ENCODE assay signal across 8 mouse cellular contexts in the genomic region with DNA sequence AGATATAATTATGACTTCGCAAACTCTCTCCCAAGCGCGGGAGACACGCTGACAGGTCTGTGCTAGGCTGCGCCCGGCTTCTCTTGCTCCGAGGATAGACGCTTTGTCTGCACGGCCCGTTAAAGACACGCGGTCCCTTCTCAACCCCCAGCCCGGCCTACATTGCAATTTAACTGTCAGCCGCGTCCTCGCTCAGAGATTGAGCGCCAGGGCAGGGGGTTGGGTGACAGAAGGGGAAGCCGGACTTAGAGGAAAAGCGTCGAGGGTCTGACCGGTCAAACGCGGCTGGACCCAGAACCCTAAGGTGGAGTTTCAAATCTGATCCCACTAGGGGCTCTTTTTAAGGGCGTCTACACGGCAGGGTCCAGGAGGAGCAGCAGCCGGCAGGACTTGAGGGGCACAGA. TPM values are rescaled to one million over a fixed set of nuclear protein-coding genes. Genes with fewer than 3 reads are reported as not detected.
A peak's percentile ranks its signal among the peaks of the same experiment; 100 is the strongest.
DNase-seq lines count a peak whose midpoint lies in the region; ATAC-seq and TF ChIP-seq lines count a peak whose summit lies in the region.

No protein-coding gene starts in this region.

- ATAC-seq in kidney, embryonic 16.5 days (ENCODE audit: low FRiP score, low TSS enrichment), result no peak
- ATAC-seq in hindbrain, embryonic 15.5 days (ENCODE audit: low FRiP score, low read depth), result no peak
- peak; percentile 51; the same call in 1 of the 2 replicates for ATAC-seq in neural tube, embryonic 11.5 days (ENCODE audit: insufficient read depth, low FRiP score, low TSS enrichment)
- no peak for ATAC-seq in erythroblast, adult 5-6 weeks (replicated peaks; ENCODE audit: low FRiP score, poor library complexity, severe bottlenecking)

- H3K27ac ChIP-seq in kidney, embryonic 16.5 days (ENCODE audit: low read length), result no peak overlapping the region
- H3K27ac ChIP-seq in embryonic facial prominence, embryonic 10.5 days (replicated peaks), result peak overlapping the region; percentile 75
- no peak overlapping the region for H3K27ac ChIP-seq in hindbrain, embryonic 15.5 days (replicated peaks)
- peak overlapping the region; percentile 67 for H3K27ac ChIP-seq in neural tube, embryonic 11.5 days (ENCODE audit: low read depth, low read length)
- H3K27ac ChIP-seq in layer of hippocampus, adult 2 months, result no peak overlapping the region

- peaks cover 66% of the 10 kb centered on the region for H3K27me3 ChIP-seq in kidney, embryonic 16.5 days (ENCODE audit: insufficient read depth, low read length)
- peaks cover 77% of the 10 kb centered on the region for H3K27me3 ChIP-seq in embryonic facial prominence, embryonic 10.5 days (replicated peaks; ENCODE audit: low read depth, poor library complexity, severe bottlenecking)
- H3K27me3 ChIP-seq in hindbrain, embryonic 15.5 days, result peaks cover 62% of the 10 kb centered on the region
- peaks cover 19% of the 10 kb centered on the region; the same call in 1 of the 2 replicates for H3K27me3 ChIP-seq in neural tube, embryonic 11.5 days (ENCODE audit: control insufficient read depth, insufficient read depth, low read length)

- peaks cover 54% of the 10 kb centered on the region for H3K4me1 ChIP-seq in kidney, embryonic 16.5 days (ENCODE audit: insufficient read depth, low read length)
- H3K4me1 ChIP-seq in embryonic facial prominence, embryonic 10.5 days, result peaks cover 65% of the 10 kb centered on the region
- peaks cover 45% of the 10 kb centered on the region for H3K4me1 ChIP-seq in hindbrain, embryonic 15.5 days (replicated peaks)
- H3K4me1 ChIP-seq in neural tube, embryonic 11.5 days (ENCODE audit: control insufficient read depth, insufficient read depth, low read length), result peaks cover 46% of the 10 kb centered on the region

- no peak overlapping the region for H3K9ac ChIP-seq in kidney, embryonic 16.5 days (replicated peaks; ENCODE audit: low read length)
- no peak overlapping the region for H3K9ac ChIP-seq in hindbrain, embryonic 15.5 days
- H3K9ac ChIP-seq in neural tube, embryonic 11.5 days (ENCODE audit: low read length), result peak overlapping the region; percentile 44

- no peaks in the 10 kb centered on the region for H3K36me3 ChIP-seq in kidney, embryonic 16.5 days (ENCODE audit: insufficient read depth, low read length)
- no peaks in the 10 kb centered on the region for H3K36me3 ChIP-seq in embryonic facial prominence, embryonic 10.5 days (replicated peaks)
- H3K36me3 ChIP-seq in hindbrain, embryonic 15.5 days, result no peaks in the 10 kb centered on the region
- H3K36me3 ChIP-seq in neural tube, embryonic 11.5 days (ENCODE audit: control insufficient read depth, insufficient read depth, low read length), result no peaks in the 10 kb centered on the region

- WGBS in kidney, embryonic 16.5 days, result 1% methylated on average over 26 of the region's 26 CpGs
- WGBS in embryonic facial prominence, embryonic 10.5 days, result under 1% methylated on average over 26 of the region's 26 CpGs
- WGBS in hindbrain, embryonic 15.5 days, result 1% methylated on average over 26 of the region's 26 CpGs
- under 1% methylated on average over 26 of the region's 26 CpGs for WGBS in neural tube, embryonic 11.5 days

- peak overlapping the region; percentile 2 for H3K4me3 ChIP-seq in kidney, embryonic 16.5 days (ENCODE audit: low read length)
- H3K4me3 ChIP-seq in embryonic facial prominence, embryonic 10.5 days, result peak overlapping the region; percentile 55
- H3K4me3 ChIP-seq in hindbrain, embryonic 15.5 days, result 0 out of 2 replicates have a peak overlapping the region, but pooled peaks have one; percentile 4
- H3K4me3 ChIP-seq in neural tube, embryonic 11.5 days (ENCODE audit: low read depth, low read length), result peak overlapping the region; percentile 6; the same call in 1 of the 2 replicates
- H3K4me3 ChIP-seq in layer of hippocampus, adult 2 months, result no peak overlapping the region

- no peak for TF ChIP-seq CTCF in layer of hippocampus, adult 2 months (conservative IDR thresholded peaks at IDR 0.05)

- DNase-seq in kidney, postnatal 14 days, result no peak
- peak; percentile 73 for DNase-seq in embryonic facial prominence, embryonic 10.5 days (ENCODE audit: low spot score)
- peak; percentile 75 for DNase-seq in neural tube, embryonic 11.5 days (ENCODE audit: low spot score)
- DNase-seq in layer of hippocampus, adult 2 months (ENCODE audit: low spot score in 2 of 2), result no peak
- no peak for DNase-seq in adrenal gland, postnatal 4 days (ENCODE audit: low spot score in 2 of 2)

- peaks cover 3% of the 10 kb centered on the region; the same call in 1 of the 2 replicates for H3K9me3 ChIP-seq in kidney, embryonic 16.5 days (ENCODE audit: low read length)
- H3K9me3 ChIP-seq in embryonic facial prominence, embryonic 10.5 days, result peaks cover 6% of the 10 kb centered on the region
- H3K9me3 ChIP-seq in hindbrain, embryonic 15.5 days, result no peaks in the 10 kb centered on the region
- H3K9me3 ChIP-seq in neural tube, embryonic 11.5 days (ENCODE audit: control insufficient read depth, low read length), result no peaks in the 10 kb centered on the region

- H3K4me2 ChIP-seq in kidney, embryonic 16.5 days (replicated peaks; ENCODE audit: low read depth, low read length), result peak overlapping the region; percentile 14; the same call in 1 of the 2 replicates
- peak overlapping the region; percentile 39 for H3K4me2 ChIP-seq in hindbrain, embryonic 15.5 days
- H3K4me2 ChIP-seq in neural tube, embryonic 11.5 days (ENCODE audit: low read depth), result peak overlapping the region; percentile 35

RNA-seq across cellular contexts. Expression of a gene that starts 6.6 kb away (rescaled TPM):
- polyA plus RNA-seq in kidney, embryonic 16.5 days (2015; fragmentation: Nextera tagmentation; extraction: Ambion mirVana), result not detected in 2 replicates
- not detected in 2 replicates for polyA plus RNA-seq in embryonic facial prominence, embryonic 10.5 days (2016; fragmentation: Nextera tagmentation; extraction: Ambion mirVana)
- not detected in 2 replicates for polyA plus RNA-seq in hindbrain, embryonic 15.5 days (2015; fragmentation: Nextera tagmentation; extraction: Ambion mirVana)
- not detected in 2 replicates for polyA plus RNA-seq in neural tube, embryonic 11.5 days (2014; fragmentation: Nextera tagmentation; extraction: Ambion mirVana)
- not detected in 2 replicates for total RNA-seq in erythroblast, adult 5-6 weeks (2015; ENCODE audit: low replicate concordance)
- not detected in 2 replicates for total RNA-seq in erythroblast, adult 5-6 weeks (2017; ENCODE audit: low replicate concordance)
- total RNA-seq in layer of hippocampus, adult 2 months (2021), result not detected
- not detected for total RNA-seq in adrenal gland, postnatal 4 days (2021)

RNA-seq across cellular contexts. Expression of a gene that starts 50.3 kb away (rescaled TPM):
- polyA plus RNA-seq in kidney, embryonic 16.5 days (2015; fragmentation: Nextera tagmentation; extraction: Ambion mirVana), result not detected in 2 replicates
- polyA plus RNA-seq in embryonic facial prominence, embryonic 10.5 days (2016; fragmentation: Nextera tagmentation; extraction: Ambion mirVana), result not detected in 2 replicates
- not detected in 2 replicates for polyA plus RNA-seq in hindbrain, embryonic 15.5 days (2015; fragmentation: Nextera tagmentation; extraction: Ambion mirVana)
- not detected in 2 replicates for polyA plus RNA-seq in neural tube, embryonic 11.5 days (2014; fragmentation: Nextera tagmentation; extraction: Ambion mirVana)
- 0.21 and 11.1 TPM in 2 replicates for total RNA-seq in erythroblast, adult 5-6 weeks (2015; ENCODE audit: low replicate concordance)
- total RNA-seq in erythroblast, adult 5-6 weeks (2017; ENCODE audit: low replicate concordance), result 1.5 and 6.0 TPM in 2 replicates
- not detected for total RNA-seq in layer of hippocampus, adult 2 months (2021)
- total RNA-seq in adrenal gland, postnatal 4 days (2021), result under 1 TPM in 1 of 2 experiments, not detected in 1; 0.28 TPM

RNA-seq across cellular contexts. Expression of a gene that starts 57.6 kb away (rescaled TPM):
- polyA plus RNA-seq in kidney, embryonic 16.5 days (2015; fragmentation: Nextera tagmentation; extraction: Ambion mirVana), result not detected in 2 replicates
- polyA plus RNA-seq in embryonic facial prominence, embryonic 10.5 days (2016; fragmentation: Nextera tagmentation; extraction: Ambion mirVana), result not detected in 2 replicates
- polyA plus RNA-seq in hindbrain, embryonic 15.5 days (2015; fragmentation: Nextera tagmentation; extraction: Ambion mirVana), result not detected in 2 replicates
- polyA plus RNA-seq in neural tube, embryonic 11.5 days (2014; fragmentation: Nextera tagmentation; extraction: Ambion mirVana), result not detected in 2 replicates
- not detected in 2 replicates for total RNA-seq in erythroblast, adult 5-6 weeks (2015; ENCODE audit: low replicate concordance)
- total RNA-seq in erythroblast, adult 5-6 weeks (2017; ENCODE audit: low replicate concordance), result not detected in 2 replicates
- total RNA-seq in layer of hippocampus, adult 2 months (2021), result not detected
- total RNA-seq in adrenal gland, postnatal 4 days (2021), result under 1 TPM in 1 of 2 experiments, not detected in 1; 0.56 TPM

Comparison
In these comparisons a context has a peak if more than half of its experiments do, and no peak if none do; other contexts are left out.
1. H3K27ac ChIP-seq: peak in embryonic facial prominence, embryonic 10.5 days (single experiment) and neural tube, embryonic 11.5 days (single experiment); none in kidney, embryonic 16.5 days (single experiment), hindbrain, embryonic 15.5 days (single experiment) and layer of hippocampus, adult 2 months (single experiment).
2. DNase-seq: peak in embryonic facial prominence, embryonic 10.5 days (single experiment) and neural tube, embryonic 11.5 days (single experiment); none in kidney, postnatal 14 days (single experiment), layer of hippocampus, adult 2 months (0 of 2) and adrenal gland, postnatal 4 days (0 of 2).
3. Peak in every context shown above with its lines, with median percentiles within 50 percentile points of each other: H3K4me2 ChIP-seq.